Mouse (Mus musculus) left cerebral cortex, postnatal 25 days (tissue): ENCODE results near the gene Tars2. TPM values are rescaled to one million over a fixed set of nuclear protein-coding genes. Genes with fewer than 3 reads are reported as not detected.
A peak's percentile ranks its signal among the peaks of the same experiment; 100 is the strongest.
"Not testable (repeated sequence)": the region's sequence is repeated elsewhere in the genome, so short reads cannot be mapped to it uniquely, and the experiment has no call there.

Experiments used
- DNase-seq, 2 experiments: peaks; one replicate each; pipeline ENCODE4 v3.0.0; 2022; ENCODE audit warnings: low spot score in 2 of 2, mixed read lengths in 1 of 2
- intact Hi-C: fragments of 180-260 bp; cut with DNase I; formaldehyde crosslinking; loops from one replicate; pipeline ENCODE4 v1.15.1; 2025
- microRNA-seq, 2 experiments: library from miRNA; unstranded; fragments of <30 nt; microRNA quantifications; one replicate each; pipeline ENCODE4 v1.2.0; 2022
- total RNA-seq, 2 experiments: library from RNA; stranded (reverse); gene quantifications; 2 replicates each; pipeline ENCODE4 v1.2.3; 2021

Gene Tars2
- total RNA-seq, 2 experiments from 2014 or later = 37.1 to 41.2 TPM

DNA sequence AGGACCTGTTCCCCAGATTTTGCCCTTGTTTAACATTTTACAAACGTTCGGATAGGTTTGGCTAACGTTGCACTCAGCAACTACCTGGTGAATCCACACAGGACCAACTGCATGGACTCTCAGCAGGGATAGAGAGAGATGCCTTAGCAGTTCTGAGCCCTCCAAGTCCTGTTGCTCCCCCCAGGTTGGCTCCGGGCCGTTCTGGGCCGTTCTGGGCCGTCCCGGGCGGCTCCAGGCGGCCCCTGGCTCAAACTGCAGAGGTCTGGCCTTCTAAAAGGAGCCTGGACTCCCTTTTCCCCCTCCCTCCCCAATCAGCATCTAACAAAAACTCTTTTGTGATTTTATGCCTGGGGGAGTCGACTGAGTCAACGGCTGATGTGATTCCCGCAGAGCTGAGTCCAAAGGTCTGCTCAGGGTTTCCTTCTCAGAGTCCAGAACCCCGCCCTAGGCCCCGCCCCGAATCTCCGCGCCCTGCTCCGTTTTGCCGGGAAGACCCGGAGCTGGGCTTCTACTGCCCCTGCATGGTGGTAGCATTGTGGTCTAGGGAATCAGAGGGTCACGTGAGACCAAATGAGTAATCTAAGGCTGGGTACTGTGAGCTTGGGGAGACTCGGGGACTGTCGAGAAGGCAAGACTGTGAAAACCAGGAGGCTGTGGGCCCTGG, 58.0 kb downstream of the Tars2 start:
- peak in 1 of 2 experiments; percentile 43 for DNase-seq

DNA sequence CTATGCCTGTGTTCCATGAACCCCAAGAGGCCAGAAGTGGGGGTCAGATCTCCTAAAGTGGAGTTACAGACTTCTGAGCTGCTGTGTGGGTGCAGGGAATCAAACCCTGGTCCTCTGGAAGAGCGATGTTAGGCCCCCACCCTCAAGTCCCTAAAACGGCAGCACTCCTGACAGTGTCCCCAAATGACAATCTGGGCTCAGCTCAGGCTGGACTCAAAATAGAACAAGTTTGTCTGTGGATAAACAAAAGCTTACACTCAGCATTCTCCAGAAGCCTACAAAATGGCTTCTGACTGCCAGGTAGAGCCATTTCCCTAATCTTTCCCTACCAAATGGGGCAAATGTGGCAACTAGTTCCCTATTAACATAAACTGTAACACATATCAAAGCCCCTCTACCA, 58.9 kb downstream of the Tars2 start:
- no peak for DNase-seq
- intact Hi-C loops = no loop called here

More for the DNA sequence above, 58.0 kb downstream of the Tars2 start:
- intact Hi-C loops = no loop called here

DNA sequence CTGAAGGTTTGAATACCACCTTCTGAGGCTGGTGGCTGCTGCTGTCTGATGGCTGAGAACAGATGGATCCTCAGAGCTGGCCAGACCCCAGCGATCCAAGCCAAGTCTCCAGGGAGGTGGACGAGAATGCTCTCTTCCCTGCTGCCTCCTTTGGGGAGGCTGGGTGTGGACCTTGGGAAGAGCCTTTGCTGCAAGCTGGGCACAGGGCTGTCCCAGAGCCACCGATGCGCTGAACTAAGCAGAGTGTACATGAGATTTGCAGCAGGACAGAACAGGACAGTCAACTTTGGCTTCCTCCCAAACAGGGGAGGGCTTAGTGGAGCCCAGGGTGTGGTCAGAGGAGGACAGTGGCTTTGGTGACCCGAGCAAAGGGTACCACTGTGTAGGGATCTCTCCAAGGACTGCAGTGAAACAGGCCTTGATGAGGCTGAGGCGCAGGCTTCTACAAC, 59.7 kb downstream of the Tars2 start:
- intact Hi-C loops = no loop called here
- no peak for DNase-seq

DNA sequence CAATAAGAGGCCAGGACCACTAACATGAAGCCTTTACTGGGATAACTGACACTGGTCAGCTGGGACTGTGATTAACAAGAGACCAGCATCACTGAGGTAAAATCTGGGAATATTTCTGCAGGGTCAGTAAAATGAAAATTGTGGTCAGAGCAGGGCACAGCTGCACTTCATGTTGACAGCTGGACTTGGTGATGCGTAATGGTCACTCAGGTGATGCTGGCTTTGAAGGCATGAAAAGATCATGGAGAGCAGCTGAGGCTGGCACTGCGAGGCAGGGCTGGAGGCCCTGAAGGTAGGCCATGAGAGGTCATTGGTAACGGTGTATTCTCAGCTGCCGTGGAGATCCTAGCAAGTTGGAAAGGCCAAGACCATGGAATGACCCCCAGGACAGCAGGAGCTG, 61.7 kb downstream of the Tars2 start:
- no peak for DNase-seq
- intact Hi-C loops = no loop called here

DNA sequence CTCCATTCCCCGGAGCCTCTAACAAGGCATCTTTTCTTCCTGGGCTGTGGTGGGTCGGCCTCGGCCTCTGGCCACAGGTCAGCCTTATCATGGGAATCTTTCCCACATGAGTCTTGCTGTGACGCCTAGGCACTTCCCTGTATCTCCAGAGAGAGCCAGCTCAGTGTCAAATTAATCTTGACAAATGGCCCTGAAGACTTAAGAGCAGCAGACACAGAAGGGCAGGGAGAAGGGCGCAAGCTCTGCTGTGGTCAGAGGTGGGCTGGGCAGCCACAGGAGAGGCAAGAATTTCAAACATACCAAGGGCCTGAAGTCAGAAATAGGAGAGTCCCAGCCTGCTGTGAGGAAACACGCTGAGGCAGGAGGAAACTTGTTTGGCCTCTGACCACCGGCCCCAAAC, 63.6 kb downstream of the Tars2 start:
- intact Hi-C loops = no loop called here
- no peak for DNase-seq

DNA sequence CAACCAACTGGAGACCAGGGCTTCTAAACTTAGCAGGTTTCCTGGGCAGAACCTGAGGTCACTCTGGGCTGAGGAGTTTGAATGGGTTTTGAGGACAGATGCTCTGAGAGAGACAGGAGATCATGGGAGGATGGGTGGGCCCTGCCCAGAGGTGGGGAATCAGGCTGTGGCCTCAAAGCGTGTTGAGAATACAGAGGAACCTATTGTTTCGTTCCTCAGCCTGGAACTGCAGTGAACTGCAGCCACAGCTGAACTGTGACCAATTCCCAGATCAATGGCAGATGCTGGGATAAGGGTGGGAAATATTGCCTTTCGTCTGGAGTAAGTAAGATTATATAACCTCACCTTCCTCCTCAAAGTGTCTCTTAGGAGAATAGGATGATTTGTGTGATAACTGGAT, 64.2 kb downstream of the Tars2 start:
- intact Hi-C loops = no loop called here
- no peak for DNase-seq

DNA sequence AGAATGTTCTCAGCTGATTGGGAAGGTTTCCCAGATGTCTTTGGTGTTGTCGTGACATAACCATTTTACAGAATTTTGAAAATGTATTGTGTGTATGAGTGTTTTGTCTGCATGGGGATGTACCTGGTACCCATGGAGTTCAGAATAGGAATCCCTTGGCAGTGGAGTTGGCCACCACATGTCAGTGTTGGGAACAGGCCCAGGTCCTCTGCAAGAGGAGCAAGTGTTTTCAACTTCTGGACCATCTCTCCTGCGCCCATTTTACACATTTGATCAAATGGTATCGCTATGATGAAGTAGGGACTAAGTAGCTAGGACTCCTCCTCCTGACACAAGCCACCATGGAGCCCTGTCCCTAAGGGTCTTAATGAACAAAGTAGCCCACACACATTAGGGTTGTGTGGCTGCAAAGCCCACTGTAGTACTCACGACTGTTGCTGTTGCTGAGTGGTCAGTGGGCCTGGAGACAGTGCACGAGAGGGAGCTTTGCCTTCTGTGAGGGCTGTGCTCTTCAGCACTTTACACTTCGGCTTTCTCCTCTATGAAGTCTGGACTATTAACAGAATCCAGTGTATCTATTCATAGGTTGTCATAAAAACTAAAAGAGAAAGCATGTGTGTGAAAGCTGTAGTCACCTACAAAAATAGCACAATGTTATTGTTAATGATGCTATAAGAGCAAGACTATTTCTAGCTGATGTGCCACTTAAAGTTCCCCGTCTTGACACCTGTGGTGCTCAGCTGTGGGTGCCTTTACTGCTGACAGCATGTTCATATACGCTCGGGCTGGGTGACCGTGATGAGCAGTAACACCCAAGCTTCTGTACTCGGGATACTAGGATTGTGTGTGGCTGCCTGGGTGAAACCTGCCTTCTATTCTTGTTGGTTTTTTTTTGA, 65.0 kb downstream of the Tars2 start:
- DNase-seq = peak in 1 of 2 experiments; percentile 18

DNA sequence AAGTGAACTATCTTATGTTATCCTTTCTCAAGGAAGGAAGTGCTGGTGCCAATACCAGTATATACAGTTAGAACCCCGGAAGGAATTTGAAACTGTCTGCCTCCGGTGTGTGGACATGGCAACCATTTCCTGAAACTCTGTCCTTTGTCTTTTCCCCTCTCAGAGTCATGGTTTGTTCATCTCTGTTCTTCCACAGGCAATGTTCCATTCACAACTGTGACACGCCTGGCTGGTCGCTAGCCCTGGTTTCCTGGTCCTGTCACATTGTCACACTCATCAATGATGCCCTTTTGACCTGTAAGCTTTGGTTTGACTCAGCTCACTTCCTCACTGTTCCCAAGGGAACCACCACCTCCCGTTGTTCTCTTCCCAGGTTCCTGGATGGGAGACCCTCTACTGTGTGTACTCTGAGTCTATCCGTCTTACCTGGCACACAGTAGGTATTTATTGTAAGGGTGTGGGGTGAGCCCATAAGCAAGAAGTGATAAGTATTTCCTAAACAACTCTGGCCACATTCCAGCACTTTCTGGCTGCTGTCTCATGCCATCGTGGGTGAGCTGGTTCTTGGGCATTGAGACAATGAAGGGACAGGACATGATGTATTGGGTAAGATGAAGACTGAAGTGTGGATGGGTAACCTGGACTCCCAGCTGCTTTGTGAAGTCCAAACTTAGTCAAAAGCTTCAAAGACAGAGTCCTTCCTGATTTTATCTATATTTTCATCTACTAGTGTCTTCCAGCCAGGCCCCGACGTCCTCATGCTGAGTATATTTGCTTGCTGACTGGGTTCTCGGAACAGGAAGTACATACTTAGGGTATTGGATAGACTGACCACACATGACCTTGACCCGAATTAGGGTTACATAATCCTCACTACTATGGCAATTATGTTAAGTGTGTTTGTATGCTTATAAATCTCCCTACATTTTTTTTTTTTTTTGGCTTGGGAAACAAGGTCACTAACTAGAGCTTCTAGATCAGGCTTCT, 65.9 kb downstream of the Tars2 start:
- intact Hi-C loops = no loop called here
- DNase-seq = no peak

More for the DNA sequence above, 65.0 kb downstream of the Tars2 start:
- intact Hi-C loops = no loop called here

DNA sequence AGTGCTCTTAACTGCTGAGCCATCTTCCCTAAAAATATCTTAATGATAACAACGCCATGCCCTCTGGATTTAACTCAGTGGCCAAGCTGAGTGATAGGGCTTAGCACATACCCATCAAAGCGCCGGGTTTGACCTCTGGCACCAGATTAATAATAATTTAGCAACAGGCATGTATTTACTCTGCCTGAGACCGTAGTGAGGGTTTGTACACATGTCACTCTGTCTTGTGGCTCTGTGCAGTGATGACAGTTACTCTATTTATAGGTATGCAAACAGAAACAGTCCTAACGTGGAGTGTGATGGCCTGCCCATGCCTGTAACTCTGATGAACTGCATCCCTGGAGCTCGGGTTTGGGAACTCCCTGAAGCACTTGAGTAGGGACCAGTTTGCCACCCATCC, 67.3 kb downstream of the Tars2 start:
- DNase-seq = no peak

DNA sequence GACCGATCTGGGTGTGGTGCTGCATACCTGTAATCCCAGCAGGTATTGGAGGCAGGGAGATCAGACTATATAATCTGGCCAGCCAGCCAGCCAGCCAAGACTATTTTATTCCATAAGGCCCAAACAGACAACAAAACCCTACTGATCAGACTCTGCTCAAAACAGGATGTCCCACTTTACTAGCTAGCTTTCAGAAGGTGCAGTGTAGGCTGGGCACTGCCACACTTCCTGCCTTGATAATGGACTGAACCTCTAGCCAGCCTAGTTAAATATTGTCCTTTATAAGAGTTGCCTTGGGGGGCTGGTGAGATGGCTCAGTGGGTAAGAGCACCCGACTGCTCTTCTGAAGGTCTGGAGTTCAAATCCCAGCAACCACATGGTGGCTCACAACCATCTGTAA, 69.5 kb downstream of the Tars2 start:
- DNase-seq, intact Hi-C loops: not testable (repeated sequence)

More for the DNA sequence above, 67.3 kb downstream of the Tars2 start:
- intact Hi-C loops = no loop called here

Small RNA genes lying within 50 kb of the gene (microRNA-seq; reads per million reads assigned to microRNA genes)
- gene Mir7014 = 0 reads per million in 2 experiments

Other genes with a start within 250 kb of the Tars2 start
- gene Ctss, start 233.4 kb downstream of the Tars2 start, total RNA-seq = 10 to 100 TPM; 55.9 to 60.1 TPM
- not detected for gene Hormad1, start 200.5 kb downstream of the Tars2 start, total RNA-seq
- 10 to 100 TPM; 20.4 to 20.6 TPM for gene Golph3l, start 171.3 kb downstream of the Tars2 start, total RNA-seq
- gene Ensa, start 135.2 kb downstream of the Tars2 start, total RNA-seq = 100 to 1,000 TPM; 366 to 382 TPM
- 10 to 100 TPM; 58.4 to 59.6 TPM for gene Mcl1, start 101.4 kb downstream of the Tars2 start, total RNA-seq
- gene Adamtsl4, start 72.3 kb downstream of the Tars2 start, total RNA-seq = 1 to 10 TPM; 4.1 to 4.6 TPM
- gene Ecm1, start 20.6 kb downstream of the Tars2 start, total RNA-seq = 10 to 100 TPM; 13.3 to 14.0 TPM
- gene Rprd2, start 58.7 kb upstream of the Tars2 start, total RNA-seq = 10 to 100 TPM; 65.2 to 69.4 TPM
- gene Prpf3, start 95.7 kb upstream of the Tars2 start, total RNA-seq = 10 to 100 TPM; 32.2 to 34.3 TPM
- 100 to 1,000 TPM; 153 to 158 TPM for gene Mrps21, start 111.3 kb upstream of the Tars2 start, total RNA-seq
- 10 to 100 TPM; 13.0 to 21.3 TPM for gene Ciart, start 122.0 kb upstream of the Tars2 start, total RNA-seq
- gene BC028528, start 131.8 kb upstream of the Tars2 start, total RNA-seq = 1 to 10 TPM; 4.5 to 5.8 TPM
- 10 to 100 TPM; 69.0 to 78.5 TPM for gene Aph1a, start 133.8 kb upstream of the Tars2 start, total RNA-seq
- 10 to 100 TPM in 1 of 2 experiments, 1 to 10 TPM in 1; 9.3 to 10.1 TPM for gene Car14, start 144.5 kb upstream of the Tars2 start, total RNA-seq
- 100 to 1,000 TPM in 1 of 2 experiments, 10 to 100 TPM in 1; 95.1 to 109 TPM for gene Anp32e, start 169.0 kb upstream of the Tars2 start, total RNA-seq
- gene Plekho1, start 235.8 kb upstream of the Tars2 start, total RNA-seq = 10 to 100 TPM; 71.6 to 84.8 TPM